In the genomic region with DNA sequence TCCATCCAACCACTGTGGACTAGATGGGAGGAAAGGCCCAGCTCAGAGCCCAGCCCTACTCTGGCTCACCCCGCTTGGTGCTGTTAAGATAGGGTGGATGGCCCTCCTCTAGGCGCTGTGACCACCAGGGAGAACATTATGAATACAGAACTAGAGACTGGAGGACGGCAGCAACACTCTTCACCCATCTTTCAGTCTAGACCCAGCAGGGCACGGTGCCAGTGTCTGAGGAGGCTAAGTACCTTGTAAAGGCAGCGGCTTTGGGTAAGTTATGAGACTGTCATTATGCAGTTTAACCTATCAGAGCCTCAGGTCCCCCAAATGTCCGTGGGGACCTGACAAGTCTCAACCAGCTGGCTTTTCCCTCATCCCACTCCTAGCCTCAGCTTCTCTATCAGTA, we compare ENCODE assay signal across 8 mouse cellular contexts. TPM values are rescaled to one million over a fixed set of nuclear protein-coding genes. Genes with fewer than 3 reads are reported as not detected.
DNase-seq lines count a peak whose midpoint lies in the region; ATAC-seq and TF ChIP-seq lines count a peak whose summit lies in the region.

Lrrc32 (plus strand) TSS at position 153 of the 400 bp plus-strand sequence.

- peaks cover 28 to 40% of the 10 kb centered on the region in 2 experiments for H3K4me1 ChIP-seq in heart, embryonic 14.5 days (ENCODE audit: control insufficient read depth in 2 of 2, insufficient read depth in 2 of 2, low read length in 2 of 2)
- peaks cover 43% of the 10 kb centered on the region for H3K4me1 ChIP-seq in limb, embryonic 13.5 days
- peaks cover 22% of the 10 kb centered on the region; the same call in 1 of the 2 replicates for H3K4me1 ChIP-seq in stomach, embryonic 15.5 days

- peak within 1 kb of the TSS; percentile 28; the same call in 1 of the 2 replicates for H3K27ac ChIP-seq in layer of hippocampus, adult 2 months
- H3K27ac ChIP-seq in heart, embryonic 14.5 days (replicated peaks in 1 of 2; ENCODE audit: control insufficient read depth in 1 of 2, insufficient read depth in 1 of 2, low read depth in 2 of 2, low read length in 2 of 2) = no peak within 1 kb of the TSS
- H3K27ac ChIP-seq in limb, embryonic 13.5 days = no peak within 1 kb of the TSS
- H3K27ac ChIP-seq in stomach, embryonic 15.5 days = no peak within 1 kb of the TSS

- WGBS in heart, embryonic 14.5 days = 58% methylated on average over 6 of the region's 6 CpGs
- WGBS in limb, embryonic 13.5 days = 42% methylated on average over 6 of the region's 6 CpGs
- WGBS in stomach, embryonic 15.5 days = 55% methylated on average over 6 of the region's 6 CpGs

- H3K27me3 ChIP-seq in heart, embryonic 14.5 days (ENCODE audit: control insufficient read depth, insufficient read depth, low read length) = peaks cover 3% of the 10 kb centered on the region; the same call in 1 of the 2 replicates
- peaks cover 20% of the 10 kb centered on the region; the same call in 1 of the 2 replicates for H3K27me3 ChIP-seq in limb, embryonic 13.5 days
- H3K27me3 ChIP-seq in stomach, embryonic 15.5 days (replicated peaks) = no peaks in the 10 kb centered on the region

- H3K4me2 ChIP-seq in heart, embryonic 14.5 days (ENCODE audit: low read length) = peak within 1 kb of the TSS; percentile 93
- peak within 1 kb of the TSS; percentile 81 for H3K4me2 ChIP-seq in limb, embryonic 13.5 days (replicated peaks)
- H3K4me2 ChIP-seq in stomach, embryonic 15.5 days = peak within 1 kb of the TSS; percentile 91

- no peak for ATAC-seq in heart, embryonic 14.5 days (ENCODE audit: insufficient number of reproducible peaks, insufficient read depth, low FRiP score, low read depth)
- ATAC-seq in limb, embryonic 13.5 days (ENCODE audit: low FRiP score, low read depth) = no peak
- ATAC-seq in stomach, embryonic 15.5 days (ENCODE audit: insufficient read depth, low FRiP score, low read depth) = no peak

- H3K4me3 ChIP-seq in layer of hippocampus, adult 2 months = peak within 1 kb of the TSS; percentile 63
- peak within 1 kb of the TSS; percentile 42 to 61 for H3K4me3 ChIP-seq in heart, embryonic 14.5 days (ENCODE audit: control insufficient read depth in 1 of 2, insufficient read depth in 1 of 2, low read depth in 1 of 2, low read length in 2 of 2)
- peak within 1 kb of the TSS; percentile 49 for H3K4me3 ChIP-seq in limb, embryonic 13.5 days
- H3K4me3 ChIP-seq in stomach, embryonic 15.5 days (replicated peaks) = peak within 1 kb of the TSS; percentile 55

- H3K9ac ChIP-seq in heart, embryonic 14.5 days (ENCODE audit: low read length) = peak within 1 kb of the TSS; percentile 48
- H3K9ac ChIP-seq in limb, embryonic 13.5 days = peak within 1 kb of the TSS; percentile 59
- H3K9ac ChIP-seq in stomach, embryonic 15.5 days = peak within 1 kb of the TSS; percentile 42; the same call in 1 of the 2 replicates

- DNase-seq in layer of hippocampus, adult 2 months (ENCODE audit: low spot score in 2 of 2) = no peak
- no peak for DNase-seq in layer of hippocampus, adult 8-10 months (ENCODE audit: low spot score in 2 of 2)
- no peak for DNase-seq in adrenal gland, postnatal 4 days (ENCODE audit: low spot score in 2 of 2)
- no peak for DNase-seq in cerebellum, postnatal 4 days (ENCODE audit: low spot score in 2 of 2)
- DNase-seq in frontal cortex, postnatal 25 days (ENCODE audit: low spot score in 2 of 2) = no peak

- no peak for TF ChIP-seq CTCF in layer of hippocampus, adult 2 months (conservative IDR thresholded peaks at IDR 0.05)

- H3K9me3 ChIP-seq in heart, embryonic 14.5 days (ENCODE audit: control insufficient read depth, low read length) = no peaks in the 10 kb centered on the region
- no peaks in the 10 kb centered on the region for H3K9me3 ChIP-seq in limb, embryonic 13.5 days
- no peaks in the 10 kb centered on the region for H3K9me3 ChIP-seq in stomach, embryonic 15.5 days

- no peaks in the 10 kb centered on the region for H3K36me3 ChIP-seq in heart, embryonic 14.5 days (ENCODE audit: control insufficient read depth, insufficient read depth, low read length)
- no peaks in the 10 kb centered on the region for H3K36me3 ChIP-seq in limb, embryonic 13.5 days
- H3K36me3 ChIP-seq in stomach, embryonic 15.5 days = no peaks in the 10 kb centered on the region

RNA-seq across cellular contexts. Expression of gene Lrrc32, which starts in this region (rescaled TPM):
- total RNA-seq in layer of hippocampus, adult 2 months (2021) = 1 to 10 TPM; 1.7 to 2.2 TPM
- total RNA-seq in layer of hippocampus, adult 8-10 months (2022) = 1 to 10 TPM; 2.0 to 2.8 (median 2.4) TPM
- 10 to 100 TPM; 27.4 to 28.7 TPM for total RNA-seq in adrenal gland, postnatal 4 days (2021)
- 6.9 and 8.4 TPM in 2 replicates for polyA plus RNA-seq in heart, embryonic 14.5 days (2014; fragmentation: Nextera tagmentation; extraction: Ambion mirVana)
- polyA plus RNA-seq in limb, embryonic 13.5 days (2015; fragmentation: Nextera tagmentation; extraction: Ambion mirVana) = 5.8 and 7.0 TPM in 2 replicates
- 9.8 TPM in 2 replicates for polyA plus RNA-seq in stomach, embryonic 15.5 days (2015; fragmentation: Nextera tagmentation; extraction: Ambion mirVana)

Comparison
In these comparisons a context has a peak if more than half of its experiments do, and no peak if none do; other contexts are left out.
1. RNA of gene Lrrc32 (total RNA-seq): 27.4 to 28.7 TPM in adrenal gland, postnatal 4 days; 2.0 to 2.8 TPM in layer of hippocampus, adult 8-10 months and 1.7 to 2.2 TPM in layer of hippocampus, adult 2 months; every median in the first group is over 4 times any median in the second.
2. Peak in every context shown above with its lines, with median percentiles within 50 percentile points of each other: H3K4me3 ChIP-seq, H3K4me2 ChIP-seq and H3K9ac ChIP-seq.